Mouse (Mus musculus) megakaryocyte, embryonic 14.5 days (primary cell): ENCODE measurements around the gene Sirt4.

Experiments used
- FLI1 ChIP-seq: IDR thresholded peaks from 2 replicates; pipeline ENCODE4 v1.6.1; 2012; ENCODE audit warnings: low read length, inconsistent platforms, mixed read lengths
- GATA1 ChIP-seq: IDR thresholded peaks from 3 replicates; pipeline ENCODE4 v1.6.1; 2012; ENCODE audit warnings: mixed read lengths, low read length, inconsistent platforms, borderline replicate concordance

DNA sequence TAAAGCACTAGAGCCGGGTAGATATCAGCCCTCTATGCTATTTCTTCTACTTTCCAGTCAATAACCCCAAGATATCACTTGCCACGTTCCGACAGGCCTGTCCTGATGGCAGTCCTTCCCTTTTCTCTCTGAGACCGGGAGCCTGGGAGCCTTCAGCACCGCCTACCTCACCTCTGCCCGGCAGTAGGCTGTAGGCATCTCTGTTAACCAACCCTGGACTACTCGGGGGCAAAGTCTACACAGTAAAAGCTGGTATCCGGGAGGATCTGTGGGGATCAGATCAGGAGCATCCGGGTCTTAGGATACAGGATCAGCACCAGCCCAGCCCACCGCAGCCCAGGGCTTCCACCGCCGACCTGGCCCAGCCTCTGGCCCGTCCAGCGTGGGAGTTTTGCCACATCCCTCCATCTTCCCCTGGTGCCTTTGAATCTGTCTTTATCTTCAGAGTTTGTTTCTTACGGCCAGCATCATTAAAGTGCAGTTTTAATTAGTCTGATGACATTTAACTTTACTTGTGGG is 38.5 kb upstream of the Sirt4 start:
- TF ChIP-seq GATA1 = no peak
- TF ChIP-seq FLI1 = no peak
